Mouse (Mus musculus): ENCODE data around the gene Nob1. TPM values are rescaled to one million over a fixed set of nuclear protein-coding genes. Genes with fewer than 3 reads are reported as not detected.

Nob1 gene
- 73.1 TPM for polyA plus RNA-seq (2017; shearing (Covaris generic))

GRCm38 (mm10) chr8:107424597-107425229 is at the start of gene Nob1:
TSS of gene Nob1 (minus strand) at chr8:107425051.

GRCm38 (mm10) chr8:107435962-107436831 is 11.3 kb upstream of the Nob1 start, which contains the start of gene Wwp2:
TSS of gene Wwp2 (plus strand) at chr8:107436365.

DNA sequence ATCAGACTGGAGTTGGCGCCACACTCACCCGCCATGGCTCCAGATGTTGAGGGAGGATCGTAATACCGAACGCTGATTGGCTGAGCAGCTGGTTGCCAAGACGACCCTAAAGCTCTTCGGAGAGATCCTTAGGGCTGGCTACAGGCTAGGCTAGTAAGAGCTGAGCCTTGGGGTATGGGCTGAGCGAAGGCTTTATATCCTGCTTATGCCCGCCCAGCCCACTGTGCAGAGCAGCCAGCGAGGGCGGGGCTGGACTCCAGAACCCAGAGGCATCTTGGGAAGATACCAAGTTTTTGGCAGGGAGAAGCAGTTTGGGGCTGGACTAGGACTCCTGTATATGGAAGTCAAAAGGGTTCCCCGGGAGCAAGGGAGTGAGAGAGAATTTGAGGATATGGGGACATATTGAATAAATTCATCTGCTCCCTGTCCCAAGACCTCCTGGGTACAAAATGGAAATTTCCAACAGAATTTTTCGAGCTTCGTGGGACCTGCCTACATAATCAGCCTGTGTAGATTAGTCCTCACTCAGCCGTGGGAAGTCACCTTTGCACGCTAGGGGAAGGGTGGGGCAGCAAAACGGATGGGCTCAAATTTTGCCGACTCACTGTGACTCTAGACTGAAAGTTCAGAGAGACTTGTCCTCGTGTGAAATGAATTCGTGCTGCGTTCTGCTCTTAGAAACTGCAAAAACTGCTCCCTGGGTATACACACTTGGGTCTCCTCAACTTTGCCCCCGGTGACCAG is 21.6 kb downstream of the Nob1 start, which contains the start of gene Nqo1:
Gene Nqo1 (minus strand): TSS at position 169 of the 744 bp plus-strand sequence.

Other genes starting within 250 kb of the Nob1 start
- gene Nfat5, start 131.6 kb downstream of the Nob1 start, polyA plus RNA-seq (2017; shearing (Covaris generic)): 23.4 TPM
- 0.95 TPM for gene Nqo1, start 21.8 kb downstream of the Nob1 start, polyA plus RNA-seq (2017; shearing (Covaris generic))
- gene Wwp2, start 11.3 kb upstream of the Nob1 start, polyA plus RNA-seq (2017; shearing (Covaris generic)): 118 TPM
- 126 TPM for gene Psmd7, start 163.4 kb upstream of the Nob1 start, polyA plus RNA-seq (2017; shearing (Covaris generic))